Mouse (Mus musculus): ENCODE measurements around the gene Ssrp1. TPM values are rescaled to one million over a fixed set of nuclear protein-coding genes. Genes with fewer than 3 reads are reported as not detected.

The Ssrp1 gene
- polyA plus RNA-seq, 1 experiment from 2014 or later, result 297 TPM

Other genes with a start within 250 kb of the Ssrp1 start
- gene Ube2l6, start 238.4 kb upstream of the Ssrp1 start, polyA plus RNA-seq (2015; fragmentation: Nextera tagmentation; extraction: Ambion mirVana), result 31.8 and 32.9 TPM in 2 replicates
- gene Smtnl1, start 214.6 kb upstream of the Ssrp1 start, polyA plus RNA-seq (2015; fragmentation: Nextera tagmentation; extraction: Ambion mirVana), result 0.14 and 0.27 TPM in 2 replicates
- gene Timm10, start 210.2 kb upstream of the Ssrp1 start, polyA plus RNA-seq (2015; fragmentation: Nextera tagmentation; extraction: Ambion mirVana), result 47.8 and 51.3 TPM in 2 replicates
- gene Slc43a1, start 198.4 kb upstream of the Ssrp1 start, polyA plus RNA-seq (2015; fragmentation: Nextera tagmentation; extraction: Ambion mirVana), result 16.8 and 18.9 TPM in 2 replicates
- gene Rtn4rl2, start 150.5 kb upstream of the Ssrp1 start, polyA plus RNA-seq (2015; fragmentation: Nextera tagmentation; extraction: Ambion mirVana), result 0.65 and 1.1 TPM in 2 replicates
- 32.8 and 37.4 TPM in 2 replicates for gene Slc43a3, start 100.7 kb upstream of the Ssrp1 start, polyA plus RNA-seq (2015; fragmentation: Nextera tagmentation; extraction: Ambion mirVana)
- gene Prg2, start 56.8 kb upstream of the Ssrp1 start, polyA plus RNA-seq (2015; fragmentation: Nextera tagmentation; extraction: Ambion mirVana), result 0.23 and 0.65 TPM in 2 replicates
- not detected in 2 replicates for gene Prg3, start 49.0 kb upstream of the Ssrp1 start, polyA plus RNA-seq (2015; fragmentation: Nextera tagmentation; extraction: Ambion mirVana)
- gene P2rx3, start 228 bp downstream of the Ssrp1 start, polyA plus RNA-seq (2015; fragmentation: Nextera tagmentation; extraction: Ambion mirVana), result 1.0 and 1.1 TPM in 2 replicates
- gene Tnks1bp1, start 10.8 kb downstream of the Ssrp1 start, polyA plus RNA-seq (2015; fragmentation: Nextera tagmentation; extraction: Ambion mirVana), result 28.7 and 43.9 TPM in 2 replicates
- gene Aplnr, start 99.0 kb downstream of the Ssrp1 start, polyA plus RNA-seq (2015; fragmentation: Nextera tagmentation; extraction: Ambion mirVana), result 42.2 and 49.7 TPM in 2 replicates
- 0.75 and 0.78 TPM in 2 replicates for gene Lrrc55, start 160.0 kb downstream of the Ssrp1 start, polyA plus RNA-seq (2015; fragmentation: Nextera tagmentation; extraction: Ambion mirVana)